Mouse (Mus musculus): Measurements from ENCODE around the gene Cd28.
"Not testable (repeated sequence)": the region's sequence is repeated elsewhere in the genome, so short reads cannot be mapped to it uniquely, and the experiment has no call there.

The Cd28 gene

DNA sequence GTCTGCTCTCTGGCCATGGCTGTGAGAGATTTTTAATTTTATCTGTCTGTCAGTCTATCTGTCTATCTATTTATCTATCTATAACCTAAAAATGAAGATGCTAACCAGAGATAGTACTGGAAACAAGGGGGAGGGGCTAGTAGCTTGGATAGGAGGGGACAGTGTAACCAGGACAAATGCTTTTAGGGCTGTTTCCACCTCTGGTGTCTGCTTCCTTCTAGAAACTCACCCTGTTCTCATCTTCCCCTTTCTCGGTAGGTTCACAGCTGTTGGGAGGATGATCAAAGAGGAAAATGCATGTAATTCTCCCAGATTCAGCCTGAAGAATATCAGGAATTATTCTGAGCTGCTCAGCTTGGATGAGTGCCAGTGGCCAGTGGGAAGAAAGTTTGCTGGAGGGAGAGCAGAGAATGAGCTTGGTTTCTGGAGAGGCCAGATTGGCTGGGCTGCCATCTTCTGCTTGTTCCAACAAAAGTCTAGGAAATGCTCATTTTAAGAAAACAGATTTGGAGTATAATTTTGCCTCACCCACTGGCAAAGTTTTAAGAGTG is 83.3 kb downstream of the Cd28 start:
- no peak for DNase-seq (ENCODE audit: low read depth)

DNA sequence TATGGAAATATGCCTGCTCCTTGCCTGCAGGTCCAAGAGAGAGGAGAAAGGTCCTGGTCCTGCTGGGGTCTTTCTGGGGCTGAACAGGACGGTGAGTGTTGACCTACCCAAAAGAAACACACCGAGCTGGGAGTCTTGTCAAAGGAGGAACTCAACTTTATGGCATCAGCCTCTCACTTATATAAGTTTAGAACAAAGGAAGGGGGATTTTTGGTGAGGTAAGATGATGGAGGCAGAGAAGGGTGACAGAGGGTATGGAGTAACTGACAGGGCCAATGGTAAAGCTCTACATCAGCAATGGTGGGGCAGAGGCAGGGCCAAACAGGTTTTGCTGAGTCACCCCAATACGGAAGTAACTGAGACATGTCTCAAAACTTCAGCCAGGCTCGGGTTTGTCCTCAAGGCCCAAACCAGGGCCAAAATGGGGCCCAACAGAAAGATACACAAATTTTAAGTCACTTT is 84.6 kb downstream of the Cd28 start:
- no peak for DNase-seq (ENCODE audit: low read depth)

DNA sequence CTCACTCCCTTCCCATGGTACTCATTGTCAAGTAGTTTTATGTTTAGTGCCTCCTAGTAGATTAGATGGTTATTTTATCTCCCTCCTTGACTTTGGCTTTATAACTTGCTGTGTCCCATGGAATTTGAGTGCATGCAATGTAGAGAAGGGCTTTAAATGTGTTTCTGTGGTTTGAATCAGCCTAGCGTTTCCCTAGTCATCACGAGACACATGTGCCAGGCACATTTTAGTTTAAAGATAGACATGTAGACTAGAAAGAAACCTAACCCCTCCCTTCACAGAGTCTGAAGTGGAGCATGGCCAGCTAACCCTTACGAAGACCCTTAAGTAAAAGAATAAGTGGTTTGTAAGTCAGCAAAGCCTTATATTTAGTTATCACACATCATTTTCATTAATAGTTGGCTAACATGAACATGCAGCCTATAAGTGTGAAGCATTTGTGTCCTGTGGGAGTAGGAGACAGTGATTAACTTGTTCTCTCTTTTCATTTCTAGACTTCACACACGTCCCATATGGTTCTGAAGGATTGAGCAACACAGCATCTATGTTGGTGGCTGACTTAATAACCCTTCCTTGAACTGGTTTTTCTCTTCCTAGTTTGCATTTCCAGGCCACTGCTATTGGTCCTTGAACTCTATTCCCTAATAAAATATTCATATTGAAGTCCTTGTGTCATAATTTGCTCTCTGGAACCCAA is 86.7 kb downstream of the Cd28 start:
- no peak for DNase-seq (ENCODE audit: low read depth)

DNA sequence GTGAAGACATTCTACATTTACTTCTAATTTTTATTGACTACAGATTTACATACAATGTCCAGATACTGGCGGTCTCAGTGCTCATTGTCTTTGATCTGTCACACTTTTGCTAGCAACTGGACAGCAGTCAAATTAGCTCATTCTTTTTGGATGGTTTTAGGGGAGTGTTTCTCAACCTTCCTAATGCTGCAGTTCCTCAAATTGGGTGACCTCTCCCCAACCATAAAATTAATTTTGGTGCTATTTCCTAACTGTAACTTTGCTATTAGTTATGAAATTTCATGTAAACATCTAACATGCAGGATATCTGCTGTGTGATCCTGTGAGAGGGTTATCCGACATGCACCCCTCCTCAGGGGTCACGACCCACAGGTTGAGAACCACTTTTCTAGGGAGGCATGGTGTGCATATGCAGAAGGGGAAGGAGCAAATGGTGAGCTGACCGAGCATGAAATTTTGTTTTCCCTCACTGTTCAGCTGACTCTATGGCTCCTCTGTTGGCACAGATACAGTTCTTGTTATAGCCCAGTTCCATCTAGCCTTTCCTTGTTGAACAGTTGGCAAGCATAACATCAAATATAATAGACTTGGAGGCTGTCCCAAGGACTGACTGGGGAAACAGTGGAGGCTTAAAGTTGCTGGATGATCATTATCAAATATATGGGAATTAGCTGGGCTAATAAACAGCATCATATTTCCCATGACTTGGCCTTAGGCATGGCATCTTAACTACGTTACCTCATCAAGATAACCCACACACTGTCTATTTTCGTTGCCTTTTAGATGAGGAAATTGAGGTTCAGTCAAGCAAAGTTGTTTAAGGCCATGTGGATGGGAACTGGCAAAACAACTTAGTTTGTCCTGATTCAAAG is 87.5 kb downstream of the Cd28 start:
- no peak for DNase-seq (ENCODE audit: low read depth)

DNA sequence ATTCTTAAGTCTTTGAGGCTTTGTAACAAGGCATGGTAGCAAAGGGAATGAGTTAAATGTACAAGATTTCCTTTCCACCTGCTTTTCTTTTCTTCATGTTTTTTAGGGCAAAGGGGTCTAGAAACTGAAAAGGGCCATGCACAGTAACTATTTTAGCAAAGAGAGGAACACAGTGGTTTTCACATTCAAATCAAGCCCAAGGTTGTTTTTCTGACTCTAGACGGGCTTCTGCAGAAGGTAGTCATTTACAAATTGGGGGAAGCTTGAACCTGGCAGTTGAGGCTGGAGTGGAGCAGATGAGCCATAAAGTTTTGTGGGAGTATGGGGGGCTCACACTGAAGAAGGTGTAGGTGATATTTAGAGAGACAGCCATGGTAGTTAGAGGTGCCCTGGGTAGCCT is 88.6 kb downstream of the Cd28 start:
- no peak for DNase-seq (ENCODE audit: low read depth)

DNA sequence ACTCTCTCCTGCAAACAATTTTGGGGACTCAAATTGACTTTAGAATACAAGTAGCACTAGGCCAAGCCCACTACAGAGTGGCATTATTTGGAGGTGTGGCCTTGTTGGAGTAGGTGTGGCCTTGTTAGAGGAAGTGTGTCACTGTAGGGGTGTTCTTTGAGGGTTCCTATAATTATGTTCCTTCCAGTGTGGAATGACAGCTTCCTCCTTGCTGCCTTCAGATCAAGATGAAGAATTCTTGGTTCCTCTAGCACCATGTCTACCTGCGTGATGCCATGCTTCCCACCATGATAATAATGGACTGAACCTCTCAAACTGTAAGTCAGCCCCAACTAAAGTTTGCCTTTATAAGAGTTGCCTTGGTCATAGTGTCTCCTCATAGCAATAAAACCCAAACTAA is 91.1 kb downstream of the Cd28 start:
- no peak for DNase-seq (ENCODE audit: low read depth)

DNA sequence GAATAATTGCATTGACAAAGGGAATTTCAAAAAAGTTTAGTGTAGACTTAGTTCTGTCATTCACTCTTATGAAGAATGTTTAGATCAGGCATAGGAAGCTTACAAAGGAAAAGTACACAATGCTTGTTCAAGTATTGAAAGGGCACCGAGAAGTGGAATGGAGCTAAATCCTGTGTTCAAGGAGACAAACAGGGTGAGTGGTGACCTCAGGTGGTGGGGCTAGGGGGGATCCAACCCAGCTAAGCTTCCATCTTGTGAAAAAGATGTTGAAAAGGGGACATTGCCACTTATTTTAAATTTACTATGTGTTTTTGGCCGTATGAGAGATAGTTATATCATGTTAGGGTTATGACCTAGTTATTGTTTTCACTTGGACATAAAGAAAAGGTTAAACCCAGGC is 91.9 kb downstream of the Cd28 start:
- DNase-seq (ENCODE audit: low read depth): no peak

DNA sequence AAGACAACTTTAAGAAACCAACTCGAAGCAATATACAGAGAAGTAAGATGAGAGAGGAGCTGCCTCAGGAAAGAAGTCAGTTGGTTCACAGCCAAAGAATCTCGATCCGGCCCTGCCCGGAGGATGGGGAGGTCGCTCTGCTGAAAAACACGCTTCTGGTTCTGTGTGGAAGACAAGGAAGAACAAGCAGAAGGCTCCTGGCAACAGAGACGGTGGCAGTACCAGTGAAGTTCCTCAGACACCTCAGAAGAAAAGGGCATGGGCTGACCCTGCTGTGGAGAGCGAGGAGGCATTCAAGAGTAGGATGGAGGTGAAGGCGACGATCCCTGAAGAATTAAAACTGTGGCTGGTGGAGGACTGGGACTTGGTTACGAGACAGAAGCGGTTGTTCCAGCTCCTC is 92.6 kb downstream of the Cd28 start:
- no peak for DNase-seq (ENCODE audit: low read depth)

DNA sequence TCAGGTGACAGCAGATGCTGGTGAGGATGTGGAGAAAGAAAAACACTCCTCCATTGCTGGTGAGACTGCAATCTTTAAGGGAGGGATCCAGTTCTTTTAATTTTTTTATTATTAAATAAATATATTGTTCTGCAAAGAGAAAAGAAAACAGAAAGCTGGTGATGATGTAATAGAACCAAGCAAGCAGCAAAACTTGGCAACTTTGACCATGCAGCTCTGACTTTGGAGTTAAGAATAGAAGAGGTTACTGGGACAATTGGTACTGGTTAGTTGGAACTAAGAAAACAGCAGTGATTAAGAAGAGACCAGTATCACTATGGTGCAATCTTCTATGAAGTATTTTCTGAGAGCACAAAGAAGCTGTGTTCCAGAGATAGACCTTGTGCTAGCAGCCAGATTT is 94.2 kb downstream of the Cd28 start:
- no peak for DNase-seq (ENCODE audit: low read depth)

DNA sequence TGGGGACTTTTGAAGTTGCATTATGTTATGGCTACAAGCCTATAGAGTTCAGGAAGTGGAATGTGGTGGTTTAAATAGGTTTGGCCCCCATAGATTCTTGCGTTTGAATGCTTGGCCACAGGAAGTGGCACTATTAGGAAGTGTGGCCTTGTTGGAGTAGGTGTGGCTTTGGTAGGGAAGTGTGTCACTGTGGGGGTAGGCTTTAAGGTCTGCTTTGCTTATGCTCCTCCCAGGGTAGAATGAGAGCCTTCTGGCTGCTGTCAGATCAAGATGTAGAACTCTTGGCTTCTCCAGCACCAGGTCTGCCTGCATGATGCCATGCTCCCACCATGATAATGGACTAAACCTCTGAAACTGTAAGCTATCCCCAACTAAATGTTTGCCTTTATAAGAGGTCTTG is 95.4 kb downstream of the Cd28 start:
- no peak for DNase-seq (ENCODE audit: low read depth)

DNA sequence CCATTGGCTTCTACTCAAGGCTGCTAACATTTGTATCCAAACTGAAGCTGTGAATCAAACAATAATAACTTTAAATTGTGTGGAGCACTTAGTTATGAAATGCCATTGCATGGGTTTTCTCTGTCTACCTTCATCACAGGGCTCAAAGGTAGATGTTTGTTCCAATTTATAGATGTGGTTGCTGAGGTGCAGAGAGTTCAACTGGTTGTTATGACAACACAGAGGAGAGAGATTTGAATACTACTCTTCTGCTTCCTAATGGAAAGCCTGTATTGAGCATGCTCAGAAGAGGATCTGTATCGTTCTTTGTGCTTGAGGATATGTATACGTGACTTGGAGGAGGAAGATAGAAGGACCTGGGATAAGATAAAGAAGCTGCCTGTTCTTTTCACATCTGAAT is 96.8 kb downstream of the Cd28 start:
- no peak for DNase-seq (ENCODE audit: low read depth)

DNA sequence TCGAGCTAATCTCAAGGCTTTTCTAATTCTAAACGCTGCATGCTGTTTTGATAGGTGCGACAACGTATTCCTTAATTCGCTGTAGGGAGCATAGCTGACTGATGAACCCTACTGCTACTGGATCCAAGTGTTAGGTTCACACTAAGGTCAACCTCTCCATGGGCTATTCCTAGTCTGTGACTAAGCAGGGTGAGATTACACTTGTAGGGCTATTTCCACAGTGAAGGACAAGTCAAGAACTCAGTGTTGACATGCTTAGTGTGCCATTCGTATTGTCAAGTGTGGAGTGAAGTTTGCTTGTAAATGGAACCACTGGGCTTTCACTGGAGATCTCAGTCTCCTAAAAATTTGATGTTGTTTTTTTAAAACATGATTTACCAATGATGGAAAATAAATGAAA is 99.3 kb downstream of the Cd28 start:
- no peak for DNase-seq (ENCODE audit: low read depth)

DNA sequence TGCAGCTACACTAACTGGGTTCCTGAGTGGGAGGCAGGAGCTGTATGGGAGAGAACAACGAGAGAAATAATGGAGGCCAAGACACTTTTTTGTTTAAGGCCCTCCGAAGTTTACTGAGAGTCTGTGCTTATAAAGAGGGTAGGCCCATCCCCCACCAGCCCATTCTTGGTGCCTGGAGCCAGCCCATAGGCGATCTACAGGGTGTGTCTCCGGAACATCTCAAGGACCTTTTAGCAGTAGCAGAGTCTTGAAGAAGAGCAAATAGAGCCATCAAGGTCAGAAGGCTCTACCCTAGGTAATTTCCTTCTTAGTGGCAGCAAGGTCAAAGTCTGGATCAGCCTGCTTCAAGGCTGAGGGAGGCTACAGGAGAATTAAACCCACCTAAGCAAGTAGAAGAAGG is 101.9 kb downstream of the Cd28 start:
- DNase-seq (ENCODE audit: low read depth): not testable (repeated sequence)

DNA sequence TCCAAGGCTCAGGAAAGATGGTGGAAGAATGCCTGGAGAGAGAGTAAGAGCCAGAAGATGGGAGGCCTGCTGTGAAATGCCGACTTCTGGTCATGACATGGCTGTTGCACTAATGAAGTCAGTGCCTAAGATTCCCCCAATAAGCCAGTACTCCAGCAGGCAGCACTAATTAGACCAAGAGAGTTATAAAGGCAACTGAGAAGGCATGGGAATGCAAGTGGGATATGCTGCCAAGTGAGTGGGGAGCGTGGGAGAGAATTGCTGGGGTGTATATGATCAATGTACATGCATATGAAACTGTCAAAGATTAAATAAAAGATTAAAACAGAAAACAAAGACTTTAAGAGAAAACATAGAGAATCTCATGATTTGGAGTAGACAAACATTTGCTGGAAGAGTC is 103.4 kb downstream of the Cd28 start:
- DNase-seq (ENCODE audit: low read depth): no peak

DNA sequence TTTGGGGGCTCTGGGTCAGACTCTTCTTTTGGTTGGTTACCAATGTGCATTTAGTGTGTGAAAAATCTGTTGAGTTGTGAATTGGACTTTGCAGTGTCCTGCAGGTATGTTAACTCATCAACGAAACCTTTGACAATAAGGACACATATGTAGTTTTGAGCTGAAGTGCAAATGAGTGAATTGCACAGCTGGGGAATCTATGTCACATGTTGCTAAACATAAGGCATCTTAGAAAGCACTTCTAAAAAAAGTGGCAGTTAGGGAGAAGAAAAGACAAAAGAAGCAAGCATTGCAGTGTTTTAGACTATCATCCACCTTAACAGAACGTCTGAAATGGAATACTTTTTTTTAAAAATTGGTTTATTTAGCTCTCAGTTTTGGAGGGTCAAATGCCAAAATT is 104.4 kb downstream of the Cd28 start:
- DNase-seq (ENCODE audit: low read depth): no peak

DNA sequence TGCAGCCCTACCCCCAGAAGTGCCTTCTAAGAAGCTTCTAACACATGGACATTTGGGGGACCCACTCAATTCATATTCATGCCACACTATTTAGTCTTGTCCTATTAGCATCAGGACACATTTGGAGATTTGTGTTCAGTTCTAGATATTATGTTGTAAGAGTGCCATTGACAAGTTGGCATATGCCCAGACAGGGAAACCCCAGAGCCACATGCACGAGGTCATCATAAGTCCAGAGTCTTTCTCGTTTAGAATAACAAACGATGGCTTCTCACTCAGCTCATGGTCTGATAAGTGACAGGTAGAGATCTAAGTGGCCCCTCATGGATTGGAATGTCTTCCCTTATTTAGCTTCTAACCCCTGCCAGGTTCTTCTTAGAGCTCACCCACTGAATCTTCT is 105.0 kb downstream of the Cd28 start:
- no peak for DNase-seq (ENCODE audit: low read depth)
